In genomic region chr13:12143347-12143746, GRCm38 (mm10) we compare ENCODE assay signal across 22 mouse cellular contexts. TPM values are rescaled to one million over a fixed set of nuclear protein-coding genes. Genes with fewer than 3 reads are reported as not detected.
"Had no signal": no experiment of that assay in that cellular context is flagged by ENCODE, and none has a peak within 500 bp of the region (broad histone marks: within the 10 kb centered on the region; RNA-seq: fewer than 3 reads in every experiment).

No protein-coding gene starts in this region.

- ATAC-seq: liver, postnatal 0 days; lung, postnatal 0 days; midbrain, embryonic 13.5 days; midbrain, embryonic 15.5 days had no signal

- H3K4me2 ChIP-seq: lung, embryonic 15.5 days; midbrain, embryonic 11.5 days; midbrain, embryonic 13.5 days; midbrain, embryonic 15.5 days; neural tube, embryonic 12.5 days had no signal

- DNase-seq: liver, postnatal 0 days; lung, adult 2 months; lung, postnatal 14 days; lung, postnatal 36 days; retina, postnatal 1 day; right cerebral cortex, adult 18-20 months; right cerebral cortex, postnatal 25 days; right cerebral cortex, postnatal 4 days; spleen, adult 18-20 months; thymus, adult 18-20 months; thymus, postnatal 25 days; thymus, postnatal 4 days had no signal

- H3K27me3 ChIP-seq: lung, embryonic 15.5 days; megakaryocyte, embryonic 14.5 days; midbrain, embryonic 13.5 days; midbrain, embryonic 15.5 days; neural tube, embryonic 12.5 days had no signal

- H3K9ac ChIP-seq: liver, postnatal 0 days; lung, embryonic 15.5 days; midbrain, embryonic 13.5 days; midbrain, embryonic 15.5 days; neural tube, embryonic 12.5 days had no signal

- H3K4me1 ChIP-seq: lung, embryonic 15.5 days; megakaryocyte, embryonic 14.5 days; midbrain, embryonic 13.5 days; midbrain, embryonic 15.5 days; neural tube, embryonic 12.5 days had no signal

- H3K9me3 ChIP-seq: lung, embryonic 15.5 days; megakaryocyte, embryonic 14.5 days; midbrain, embryonic 13.5 days; midbrain, embryonic 15.5 days; neural tube, embryonic 12.5 days had no signal

- H3K4me3 ChIP-seq: lung, embryonic 15.5 days; megakaryocyte, embryonic 14.5 days; midbrain, embryonic 13.5 days; midbrain, embryonic 15.5 days; neural tube, embryonic 12.5 days had no signal

- H3K36me3 ChIP-seq: lung, embryonic 15.5 days; midbrain, embryonic 13.5 days; midbrain, embryonic 15.5 days; neural tube, embryonic 12.5 days had no signal

- H3K27ac ChIP-seq: lung, embryonic 15.5 days; macrophage; midbrain, embryonic 13.5 days; midbrain, embryonic 15.5 days; neural tube, embryonic 12.5 days had no signal

RNA-seq across cellular contexts. Expression of gene Ryr2, which starts 36.6 kb away (rescaled TPM):
- total RNA-seq: megakaryocyte progenitor cell, adult 5-6 weeks; monocyte, adult 5-6 weeks had no signal
- polyA plus RNA-seq: macrophage had no signal
